Mouse (Mus musculus) lung, embryonic 14.5 days (tissue): Measurements from ENCODE around the gene Zfp296. TPM values are rescaled to one million over a fixed set of nuclear protein-coding genes. Genes with fewer than 3 reads are reported as not detected.
A peak's percentile ranks its signal among the peaks of the same experiment; 100 is the strongest.

Experiments used
- ATAC-seq: fragments of 200-750 bp; cut with Nextera tagmentation; 2 replicates; pipeline ENCODE4 v1.8.0; 2017; ENCODE audit warnings: mild to moderate bottlenecking, moderate TSS enrichment, moderate library complexity; ENCODE audit not compliant: insufficient read depth
- DNase-seq: peaks from one replicate; pipeline ENCODE4 v3.0.0-alpha.2; 2015
- H3K27ac ChIP-seq: fragments of 300-500 bp; sonication (generic); 2 replicates; pipeline ENCODE4 v1.5.1; 2014; ENCODE audit warnings: low read depth, mild to moderate bottlenecking, moderate library complexity
- H3K27me3 ChIP-seq: fragments of 300-500 bp; sonication (generic); 2 replicates; pipeline ENCODE4 v1.6.1; 2014; ENCODE audit warnings: low read length, control low read depth; ENCODE audit not compliant: insufficient read depth
- H3K36me3 ChIP-seq: fragments of 300-500 bp; sonication (generic); 2 replicates; pipeline ENCODE4 v1.6.1; 2014; ENCODE audit warnings: control low read depth; ENCODE audit not compliant: insufficient read depth
- H3K4me1 ChIP-seq: fragments of 300-500 bp; sonication (generic); 2 replicates; pipeline ENCODE4 v1.6.1; 2014; ENCODE audit warnings: antibody characterized with exemption, control low read depth; ENCODE audit not compliant: insufficient read depth
- H3K4me2 ChIP-seq: fragments of 300-500 bp; sonication (generic); 2 replicates; pipeline ENCODE4 v1.6.1; 2014; ENCODE audit warnings: mild to moderate bottlenecking
- H3K4me3 ChIP-seq: fragments of 300-500 bp; sonication (generic); 2 replicates; pipeline ENCODE4 v1.5.1; 2014; ENCODE audit warnings: low read depth, low read length
- H3K9ac ChIP-seq: fragments of 300-500 bp; sonication (generic); 2 replicates; pipeline ENCODE4 v1.6.1; 2014
- H3K9me3 ChIP-seq: fragments of 300-500 bp; sonication (generic); 2 replicates; pipeline ENCODE4 v1.6.1; 2016; ENCODE audit warnings: low read depth, low read length, control low read depth
- CTCF ChIP-seq: IDR thresholded peaks from 2 replicates; pipeline ENCODE4 v1.5.1; 2016; ENCODE audit warnings: antibody characterized with exemption, low read depth
- WGBS: fragments of 180-500 bp; shearing (Covaris S2); extraction: QIAGEN DNeasy Blood & Tissue Kit; methylation state at CpG from one replicate; pipeline ENCODE4 v1.1.7; 2014; 5-methylcytosine and 5-hydroxymethylcytosine counted together
- polyA plus RNA-seq: library from polyadenylated mRNA; unstranded; fragments of >200 nt; fragmentation: Nextera tagmentation; extraction: Ambion mirVana; gene quantifications from 2 replicates; pipeline ENCODE4 v1.2.1, GENCODE M21; 2014

Zfp296 gene
- polyA plus RNA-seq, 1 experiment from 2014 or later, result 0.38 TPM

GRCm38 (mm10) chr7:19580634-19581033 lies 3.5 kb downstream of the Zfp296 start:
- Histone ChIP-seq H3K36me3 (peaks cover 53% of the 10 kb centered on the region), H3K9ac (no peak overlapping the region), H3K4me2 (no peak overlapping the region), H3K9me3 (no peaks in the 10 kb centered on the region), H3K4me3 (no peak overlapping the region), H3K27me3 (peaks cover 32% of the 10 kb centered on the region), H3K4me1 (0 out of 2 replicates have a peak, but pooled peaks cover 3% of the 10 kb centered on the region), H3K27ac (no peak overlapping the region)
- TF ChIP-seq CTCF, result no peak
- DNase-seq, result no peak
- ATAC-seq, result no peak
- WGBS, result 75% methylated on average over 8 of the region's 8 CpGs

DNA sequence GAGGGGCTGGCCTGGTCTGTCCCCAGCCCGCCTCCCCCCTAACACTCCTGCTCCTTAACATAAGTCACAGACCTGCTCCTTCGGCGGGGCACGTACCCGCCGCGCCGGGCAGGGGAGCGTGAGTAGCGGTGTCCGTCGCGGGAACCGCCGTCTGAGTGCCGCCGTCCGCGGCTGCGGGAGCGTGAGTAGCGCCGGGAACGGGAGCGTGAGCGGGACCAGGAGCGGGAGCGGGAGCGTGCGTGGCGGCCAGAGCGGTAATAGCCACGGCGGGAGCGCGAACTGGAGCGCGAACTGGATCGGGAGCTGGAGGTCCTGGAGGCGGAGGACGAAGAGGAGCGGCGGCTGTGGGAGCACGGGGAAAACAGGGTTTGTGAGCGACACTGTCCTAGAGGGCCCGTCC lies 9.2 kb downstream of the Zfp296 start:
- Histone ChIP-seq H3K27ac (no peak overlapping the region), H3K9me3 (no peaks in the 10 kb centered on the region), H3K4me1 (no peaks in the 10 kb centered on the region), H3K4me2 (no peak overlapping the region), H3K27me3 (no peaks in the 10 kb centered on the region), H3K36me3 (peaks cover 96% of the 10 kb centered on the region), H3K9ac (no peak overlapping the region), H3K4me3 (no peak overlapping the region)
- 80% methylated on average over 46 of the region's 46 CpGs for WGBS
- DNase-seq, result no peak
- no peak for ATAC-seq
- no peak for TF ChIP-seq CTCF

- DNase-seq, result peak; percentile 74
- H3K4me1 ChIP-seq, result no peaks in the 10 kb centered on the region
- ATAC-seq, result no peak
- TF ChIP-seq CTCF, result peak; percentile 73
- H3K9me3 ChIP-seq, result no peaks in the 10 kb centered on the region
- no peak overlapping the region for H3K4me3 ChIP-seq
- no peak overlapping the region for H3K4me2 ChIP-seq
- WGBS, result 43% methylated on average over 3 of the region's 3 CpGs
- no peak overlapping the region for H3K9ac ChIP-seq
- H3K27me3 ChIP-seq, result no peaks in the 10 kb centered on the region
- peaks cover 100% of the 10 kb centered on the region for H3K36me3 ChIP-seq
- no peak overlapping the region for H3K27ac ChIP-seq
These were observed 12.1 kb downstream of the Zfp296 start for GRCm38 (mm10) chr7:19589207-19589606.

- peak; percentile 87 for DNase-seq
- H3K4me3 ChIP-seq, result no peak overlapping the region
- H3K27ac ChIP-seq, result no peak overlapping the region
- H3K9ac ChIP-seq, result no peak overlapping the region
- H3K36me3 ChIP-seq, result peaks cover 98% of the 10 kb centered on the region
- no peaks in the 10 kb centered on the region for H3K27me3 ChIP-seq
- no peak overlapping the region for H3K4me2 ChIP-seq
- no peaks in the 10 kb centered on the region for H3K4me1 ChIP-seq
- ATAC-seq, result peak; percentile 19; the same call in 1 of the 2 replicates
- peak; percentile 95 for TF ChIP-seq CTCF
- H3K9me3 ChIP-seq, result no peaks in the 10 kb centered on the region
- WGBS, result 52% methylated on average over 3 of the region's 3 CpGs
These were observed 12.8 kb downstream of the Zfp296 start for GRCm38 (mm10) chr7:19589917-19590316.

GRCm38 (mm10) chr7:19593061-19593730 lies 16.1 kb downstream of the Zfp296 start:
- Histone ChIP-seq H3K9me3 (no peaks in the 10 kb centered on the region), H3K27me3 (no peaks in the 10 kb centered on the region), H3K9ac (no peak overlapping the region), H3K4me3 (no peak overlapping the region), H3K4me1 (no peaks in the 10 kb centered on the region), H3K4me2 (no peak overlapping the region), H3K27ac (no peak overlapping the region), H3K36me3 (peaks cover 93% of the 10 kb centered on the region)
- ATAC-seq (no peak), DNase-seq (no peak)
- TF ChIP-seq CTCF, result no peak
- WGBS, result 88% methylated on average over 10 of the region's 10 CpGs

DNA sequence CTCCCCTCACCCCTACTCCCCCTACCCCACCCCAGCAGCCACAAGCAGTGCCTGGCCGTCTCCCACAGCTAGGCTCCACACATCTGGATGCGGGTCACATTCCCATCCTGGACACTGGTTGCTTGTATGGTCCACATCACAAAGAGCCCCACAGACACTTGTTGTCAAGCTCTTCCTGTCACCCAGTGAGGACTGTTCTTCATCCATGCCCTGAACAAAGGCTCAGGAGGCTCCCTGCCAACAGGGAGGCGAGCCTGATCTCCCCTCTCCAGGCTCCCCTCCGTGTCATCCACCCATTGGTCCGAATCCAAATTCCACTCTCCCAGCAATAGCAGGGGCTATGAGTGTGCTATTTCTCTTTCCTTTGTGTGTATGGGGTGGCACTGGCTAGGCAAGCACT lies 23.5 kb downstream of the Zfp296 start:
- Histone ChIP-seq H3K9ac (no peak overlapping the region), H3K36me3 (peaks cover 61% of the 10 kb centered on the region), H3K4me2 (no peak overlapping the region), H3K4me3 (no peak overlapping the region), H3K27ac (no peak overlapping the region), H3K4me1 (peaks cover 9% of the 10 kb centered on the region), H3K9me3 (no peaks in the 10 kb centered on the region), H3K27me3 (no peaks in the 10 kb centered on the region)
- 68% methylated on average over 5 of the region's 5 CpGs for WGBS
- DNase-seq (no peak), ATAC-seq (no peak)
- no peak for TF ChIP-seq CTCF

DNA sequence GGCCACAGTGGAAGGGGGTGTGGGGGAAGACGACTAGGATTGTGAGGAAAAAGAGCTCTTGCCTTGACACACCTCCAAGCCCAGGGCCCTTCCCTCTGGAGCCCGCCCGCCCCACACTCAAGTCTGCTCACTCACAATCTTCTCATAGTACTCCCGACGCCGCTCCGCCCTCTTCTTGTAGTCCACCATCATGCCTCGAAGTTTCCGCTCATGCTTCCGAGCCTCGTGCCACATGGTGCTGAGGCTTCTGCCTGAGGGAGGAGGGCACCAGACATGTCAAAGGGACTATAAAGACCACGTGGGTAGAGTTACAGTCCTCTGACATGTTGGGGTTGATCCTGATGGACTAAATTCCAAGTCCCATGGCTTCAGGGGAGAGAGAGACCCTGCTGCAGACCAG lies 26.0 kb downstream of the Zfp296 start:
- TF ChIP-seq CTCF, result no peak
- DNase-seq (no peak), ATAC-seq (no peak)
- Histone ChIP-seq H3K4me2 (peak overlapping the region; percentile 93), H3K27ac (no peak overlapping the region), H3K9ac (peak overlapping the region; percentile 95), H3K4me1 (peaks cover 9% of the 10 kb centered on the region), H3K4me3 (peak overlapping the region; percentile 96), H3K27me3 (no peaks in the 10 kb centered on the region), H3K9me3 (no peaks in the 10 kb centered on the region), H3K36me3 (peaks cover 41% of the 10 kb centered on the region)
- WGBS, result 77% methylated on average over 12 of the region's 12 CpGs
